Mouse (Mus musculus): ENCODE results near the gene Slamf9. TPM values are rescaled to one million over a fixed set of nuclear protein-coding genes. Genes with fewer than 3 reads are reported as not detected.
A peak's percentile ranks its signal among the peaks of the same experiment; 100 is the strongest.

Slamf9 gene
- polyA plus RNA-seq, 1 experiment from 2014 or later, result 0.47 TPM

- H3K4me1 ChIP-seq, result no peaks in the 10 kb centered on the region
- no peaks in the 10 kb centered on the region for H3K9me3 ChIP-seq
- no peak overlapping the region for H3K4me3 ChIP-seq
- no peak overlapping the region for H3K4me2 ChIP-seq
- no peak overlapping the region for H3K27ac ChIP-seq
- H3K27me3 ChIP-seq, result no peaks in the 10 kb centered on the region
- no peak for ATAC-seq (ENCODE audit: insufficient number of reproducible peaks, low FRiP score, low TSS enrichment, low read depth)
- H3K36me3 ChIP-seq, result no peaks in the 10 kb centered on the region
- 76% methylated on average over 3 of the region's 3 CpGs for WGBS
- no peak overlapping the region for H3K9ac ChIP-seq
Measured at GRCm38 (mm10) chr1:172440521-172440920, 34.6 kb upstream of the Slamf9 start.

DNA sequence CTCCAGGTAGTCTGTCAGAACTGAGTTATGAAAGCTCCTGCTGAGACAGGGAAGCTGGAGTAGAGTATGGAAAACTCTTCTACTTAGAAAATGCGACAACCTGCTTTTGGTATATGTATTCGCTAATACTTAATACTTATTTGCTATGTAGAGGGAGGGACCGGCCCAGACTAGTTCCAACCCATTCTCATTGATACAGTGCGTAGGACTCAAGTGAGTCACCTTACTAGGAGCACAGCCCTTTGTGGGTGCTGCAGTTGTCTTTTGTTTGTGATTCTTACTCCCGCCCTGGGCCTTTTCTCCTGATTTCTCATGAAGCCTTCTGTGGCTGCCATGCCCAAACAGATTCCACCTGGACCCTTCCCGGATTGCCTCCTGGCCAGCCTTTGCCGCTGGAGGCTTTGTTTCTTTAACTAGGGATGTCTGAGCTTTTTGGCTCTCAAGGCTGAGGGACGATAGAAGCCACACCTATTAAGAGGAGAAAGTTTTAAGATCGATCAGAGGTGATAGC lies 33.2 kb upstream of the Slamf9 start:
- H3K36me3 ChIP-seq, result no peaks in the 10 kb centered on the region
- H3K9me3 ChIP-seq, result no peaks in the 10 kb centered on the region
- H3K4me3 ChIP-seq, result no peak overlapping the region
- no peak for ATAC-seq (ENCODE audit: insufficient number of reproducible peaks, low FRiP score, low TSS enrichment, low read depth)
- no peaks in the 10 kb centered on the region for H3K4me1 ChIP-seq
- WGBS, result 72% methylated on average over 9 of the region's 9 CpGs
- H3K27ac ChIP-seq, result no peak overlapping the region
- H3K4me2 ChIP-seq, result no peak overlapping the region
- H3K9ac ChIP-seq, result no peak overlapping the region
- no peaks in the 10 kb centered on the region for H3K27me3 ChIP-seq

DNA sequence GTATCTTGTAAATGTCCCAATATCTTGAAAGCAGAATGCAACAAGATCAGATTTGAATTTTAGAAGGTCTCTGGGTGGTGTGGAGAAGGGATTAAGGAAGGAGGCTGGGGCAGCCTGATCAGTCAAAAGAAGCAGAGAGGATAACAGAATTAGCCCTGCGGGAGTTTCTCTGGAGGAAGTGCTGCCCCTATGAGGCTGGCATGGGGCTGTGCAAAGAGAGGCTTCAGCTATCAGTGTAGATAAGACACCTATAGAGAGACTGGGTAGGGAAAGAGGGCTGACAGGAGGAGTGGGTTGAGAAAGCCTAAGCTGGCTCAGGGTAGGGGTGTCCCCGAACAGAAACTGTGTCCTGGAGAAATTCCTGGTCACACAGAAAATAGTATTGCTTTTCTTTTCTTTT lies 24.9 kb upstream of the Slamf9 start:
- no peak for ATAC-seq (ENCODE audit: insufficient number of reproducible peaks, low FRiP score, low TSS enrichment, low read depth)
- no peak overlapping the region for H3K27ac ChIP-seq
- H3K36me3 ChIP-seq, result no peaks in the 10 kb centered on the region
- H3K27me3 ChIP-seq, result no peaks in the 10 kb centered on the region
- H3K9me3 ChIP-seq, result no peaks in the 10 kb centered on the region
- no peak overlapping the region for H3K4me2 ChIP-seq
- no peaks in the 10 kb centered on the region for H3K4me1 ChIP-seq
- H3K4me3 ChIP-seq, result no peak overlapping the region
- WGBS, result 52% methylated on average over 2 of the region's 2 CpGs
- H3K9ac ChIP-seq, result no peak overlapping the region

GRCm38 (mm10) chr1:172450848-172451470 lies 24.2 kb upstream of the Slamf9 start:
- ATAC-seq (ENCODE audit: insufficient number of reproducible peaks, low FRiP score, low TSS enrichment, low read depth), result no peak
- Histone ChIP-seq H3K4me2 (0 out of 2 replicates have a peak overlapping the region, but pooled peaks have one; percentile 8), H3K36me3 (no peaks in the 10 kb centered on the region), H3K27ac (no peak overlapping the region), H3K27me3 (no peaks in the 10 kb centered on the region), H3K4me3 (no peak overlapping the region), H3K9me3 (no peaks in the 10 kb centered on the region), H3K4me1 (0 out of 2 replicates have a peak, but pooled peaks cover under 1% of the 10 kb centered on the region), H3K9ac (no peak overlapping the region)
- 34% methylated on average over 17 of the region's 17 CpGs for WGBS

- Histone ChIP-seq H3K9ac (no peak overlapping the region), H3K9me3 (no peaks in the 10 kb centered on the region), H3K27ac (no peak overlapping the region), H3K4me2 (no peak overlapping the region), H3K4me3 (no peak overlapping the region), H3K27me3 (no peaks in the 10 kb centered on the region), H3K4me1 (0 out of 2 replicates have a peak, but pooled peaks cover 2% of the 10 kb centered on the region), H3K36me3 (no peaks in the 10 kb centered on the region)
- no peak for ATAC-seq (ENCODE audit: insufficient number of reproducible peaks, low FRiP score, low TSS enrichment, low read depth)
- WGBS, result 64% methylated on average over 2 of the region's 2 CpGs
Measured at GRCm38 (mm10) chr1:172452911-172453310, 22.2 kb upstream of the Slamf9 start.

GRCm38 (mm10) chr1:172453810-172454209 lies 21.3 kb upstream of the Slamf9 start:
- H3K4me2 ChIP-seq, result no peak overlapping the region
- no peak for ATAC-seq (ENCODE audit: insufficient number of reproducible peaks, low FRiP score, low TSS enrichment, low read depth)
- 88% methylated on average over 2 of the region's 2 CpGs for WGBS

DNA sequence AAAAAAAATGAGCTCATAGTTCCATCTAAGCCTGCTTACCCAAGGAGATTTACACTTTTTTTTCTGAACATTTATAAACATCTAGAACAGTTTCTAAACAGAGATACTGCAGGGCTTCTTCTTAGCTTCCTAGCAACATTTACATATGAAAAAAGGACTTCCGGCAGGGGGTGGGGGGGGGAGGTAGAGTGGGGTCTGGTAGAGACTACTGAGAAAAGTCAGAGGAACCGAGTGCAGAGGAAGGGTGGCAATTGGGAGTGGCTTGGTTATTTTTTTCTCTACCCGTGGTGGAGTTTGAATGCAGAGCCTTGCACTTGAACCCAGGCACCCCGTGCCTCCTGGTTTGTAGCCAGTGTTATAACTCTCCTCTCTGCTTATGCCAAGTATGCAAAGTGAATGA lies 19.7 kb upstream of the Slamf9 start:
- Histone ChIP-seq H3K27ac (no peak overlapping the region), H3K27me3 (no peaks in the 10 kb centered on the region), H3K4me1 (0 out of 2 replicates have a peak, but pooled peaks cover 2% of the 10 kb centered on the region), H3K9me3 (no peaks in the 10 kb centered on the region), H3K4me2 (no peak overlapping the region), H3K36me3 (no peaks in the 10 kb centered on the region), H3K9ac (no peak overlapping the region), H3K4me3 (no peak overlapping the region)
- no peak for ATAC-seq (ENCODE audit: insufficient number of reproducible peaks, low FRiP score, low TSS enrichment, low read depth)
- 23% methylated on average over 4 of the region's 4 CpGs for WGBS

More at GRCm38 (mm10) chr1:172453810-172454209, 21.3 kb upstream of the Slamf9 start:
- Histone ChIP-seq H3K36me3 (no peaks in the 10 kb centered on the region), H3K27me3 (no peaks in the 10 kb centered on the region), H3K4me1 (0 out of 2 replicates have a peak, but pooled peaks cover 2% of the 10 kb centered on the region), H3K27ac (no peak overlapping the region), H3K9ac (no peak overlapping the region), H3K9me3 (no peaks in the 10 kb centered on the region), H3K4me3 (no peak overlapping the region)

- Histone ChIP-seq H3K4me3 (no peak overlapping the region), H3K9me3 (no peaks in the 10 kb centered on the region), H3K9ac (no peak overlapping the region), H3K4me2 (no peak overlapping the region), H3K4me1 (0 out of 2 replicates have a peak, but pooled peaks cover 2% of the 10 kb centered on the region), H3K27ac (no peak overlapping the region), H3K36me3 (no peaks in the 10 kb centered on the region), H3K27me3 (no peaks in the 10 kb centered on the region)
- no peak for ATAC-seq (ENCODE audit: insufficient number of reproducible peaks, low FRiP score, low TSS enrichment, low read depth)
- WGBS, result 57% methylated on average over 7 of the region's 7 CpGs
Measured at GRCm38 (mm10) chr1:172456001-172456677, 19.0 kb upstream of the Slamf9 start.

DNA sequence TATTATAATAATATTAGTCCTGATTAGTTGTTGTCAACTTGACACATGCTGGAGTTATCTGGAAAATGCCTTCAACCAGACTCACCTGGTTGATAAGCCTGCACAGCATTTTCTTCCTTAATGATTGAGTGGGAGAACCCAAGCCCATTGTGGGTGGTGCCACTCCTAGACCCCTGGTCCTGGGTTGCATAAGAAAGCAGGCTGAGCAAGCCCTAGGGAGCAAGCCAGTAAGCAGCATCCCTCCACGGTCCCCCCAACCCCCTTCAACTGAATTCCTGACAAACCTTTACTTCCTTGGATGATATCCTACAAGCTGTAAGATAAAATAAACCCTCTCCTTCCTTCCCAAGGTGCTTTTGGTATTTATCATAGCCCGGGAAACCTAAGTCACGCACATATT lies 18.0 kb upstream of the Slamf9 start:
- no peak overlapping the region for H3K27ac ChIP-seq
- no peak overlapping the region for H3K9ac ChIP-seq
- no peaks in the 10 kb centered on the region for H3K9me3 ChIP-seq
- no peaks in the 10 kb centered on the region for H3K36me3 ChIP-seq
- 89% methylated on average over 3 of the region's 3 CpGs for WGBS
- no peak overlapping the region for H3K4me2 ChIP-seq
- H3K4me1 ChIP-seq, result 0 out of 2 replicates have a peak, but pooled peaks cover 2% of the 10 kb centered on the region
- no peaks in the 10 kb centered on the region for H3K27me3 ChIP-seq
- no peak overlapping the region for H3K4me3 ChIP-seq
- no peak for ATAC-seq (ENCODE audit: insufficient number of reproducible peaks, low FRiP score, low TSS enrichment, low read depth)

DNA sequence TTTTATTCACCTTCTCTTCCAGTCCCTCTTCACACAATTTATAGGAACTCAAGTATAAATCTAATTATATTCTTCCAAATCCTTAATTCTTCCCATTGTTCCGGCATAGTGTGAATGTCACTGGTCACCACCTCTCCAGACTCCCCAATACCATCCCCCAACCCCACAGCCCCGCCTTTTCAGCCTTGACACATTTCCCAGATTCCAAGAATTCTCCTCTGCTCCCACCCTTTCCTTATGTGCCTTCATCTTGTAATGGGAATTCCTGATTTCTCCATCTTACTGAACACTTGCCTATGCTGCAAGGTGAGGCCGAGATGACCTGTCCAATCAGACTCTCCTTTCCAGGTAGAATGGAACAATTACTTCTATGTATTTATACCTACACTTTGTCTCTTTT lies 17.1 kb upstream of the Slamf9 start:
- Histone ChIP-seq H3K4me2 (no peak overlapping the region), H3K4me3 (no peak overlapping the region), H3K9ac (no peak overlapping the region), H3K9me3 (no peaks in the 10 kb centered on the region), H3K36me3 (no peaks in the 10 kb centered on the region), H3K4me1 (0 out of 2 replicates have a peak, but pooled peaks cover 2% of the 10 kb centered on the region), H3K27me3 (no peaks in the 10 kb centered on the region), H3K27ac (no peak overlapping the region)
- ATAC-seq (ENCODE audit: insufficient number of reproducible peaks, low FRiP score, low TSS enrichment, low read depth), result no peak
- whole genome bisulfite sequencing, result 78% methylated on average over 3 of the region's 3 CpGs

DNA sequence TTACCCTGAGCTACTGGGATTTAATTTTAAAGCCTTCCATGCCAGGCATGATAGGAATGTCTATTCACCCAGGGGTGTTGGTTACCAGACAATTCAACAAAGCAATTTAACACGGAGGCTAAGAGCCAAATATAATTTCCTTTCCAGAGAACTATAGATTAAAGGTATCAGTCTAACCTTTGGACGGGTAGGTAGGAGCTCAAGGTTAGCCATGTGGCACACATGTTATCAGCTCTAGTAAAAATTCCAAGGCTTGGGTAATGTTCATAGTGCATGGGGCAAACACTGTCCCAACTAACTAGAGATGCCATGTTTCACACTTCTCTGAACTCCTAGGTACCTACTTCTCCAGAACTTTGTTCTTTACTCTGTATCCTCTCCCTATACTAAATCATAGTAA lies 13.6 kb upstream of the Slamf9 start:
- ATAC-seq (ENCODE audit: insufficient number of reproducible peaks, low FRiP score, low TSS enrichment, low read depth), result no peak
- WGBS, result 44% methylated on average over 2 of the region's 2 CpGs

GRCm38 (mm10) chr1:172462534-172462933 lies 12.6 kb upstream of the Slamf9 start:
- Histone ChIP-seq H3K4me1 (no peaks in the 10 kb centered on the region), H3K27ac (no peak overlapping the region), H3K36me3 (no peaks in the 10 kb centered on the region), H3K9me3 (no peaks in the 10 kb centered on the region), H3K9ac (no peak overlapping the region), H3K4me3 (no peak overlapping the region), H3K4me2 (no peak overlapping the region), H3K27me3 (no peaks in the 10 kb centered on the region)
- WGBS, result 68% methylated on average over 3 of the region's 3 CpGs
- ATAC-seq (ENCODE audit: insufficient number of reproducible peaks, low FRiP score, low TSS enrichment, low read depth), result no peak

More for the DNA sequence above, 13.6 kb upstream of the Slamf9 start:
- H3K27ac ChIP-seq, result no peak overlapping the region
- H3K9me3 ChIP-seq, result no peaks in the 10 kb centered on the region
- H3K4me3 ChIP-seq, result no peak overlapping the region
- no peaks in the 10 kb centered on the region for H3K4me1 ChIP-seq
- H3K36me3 ChIP-seq, result no peaks in the 10 kb centered on the region
- H3K9ac ChIP-seq, result no peak overlapping the region
- no peaks in the 10 kb centered on the region for H3K27me3 ChIP-seq
- H3K4me2 ChIP-seq, result no peak overlapping the region

Measured in limb, embryonic 15.5 days (tissue).